Mouse (Mus musculus) CD4-positive helper T cell, adult 2 months (primary cell): ENCODE data around the gene Hes1.
"Not testable (repeated sequence)": the region's sequence is repeated elsewhere in the genome, so short reads cannot be mapped to it uniquely, and the experiment has no call there.

Source experiments
- DNase-seq: peaks from one replicate; pipeline ENCODE4 v3.0.0-alpha.2; 2012; ENCODE audit warnings: low read depth, missing footprints, low spot score

Gene Hes1

DNA sequence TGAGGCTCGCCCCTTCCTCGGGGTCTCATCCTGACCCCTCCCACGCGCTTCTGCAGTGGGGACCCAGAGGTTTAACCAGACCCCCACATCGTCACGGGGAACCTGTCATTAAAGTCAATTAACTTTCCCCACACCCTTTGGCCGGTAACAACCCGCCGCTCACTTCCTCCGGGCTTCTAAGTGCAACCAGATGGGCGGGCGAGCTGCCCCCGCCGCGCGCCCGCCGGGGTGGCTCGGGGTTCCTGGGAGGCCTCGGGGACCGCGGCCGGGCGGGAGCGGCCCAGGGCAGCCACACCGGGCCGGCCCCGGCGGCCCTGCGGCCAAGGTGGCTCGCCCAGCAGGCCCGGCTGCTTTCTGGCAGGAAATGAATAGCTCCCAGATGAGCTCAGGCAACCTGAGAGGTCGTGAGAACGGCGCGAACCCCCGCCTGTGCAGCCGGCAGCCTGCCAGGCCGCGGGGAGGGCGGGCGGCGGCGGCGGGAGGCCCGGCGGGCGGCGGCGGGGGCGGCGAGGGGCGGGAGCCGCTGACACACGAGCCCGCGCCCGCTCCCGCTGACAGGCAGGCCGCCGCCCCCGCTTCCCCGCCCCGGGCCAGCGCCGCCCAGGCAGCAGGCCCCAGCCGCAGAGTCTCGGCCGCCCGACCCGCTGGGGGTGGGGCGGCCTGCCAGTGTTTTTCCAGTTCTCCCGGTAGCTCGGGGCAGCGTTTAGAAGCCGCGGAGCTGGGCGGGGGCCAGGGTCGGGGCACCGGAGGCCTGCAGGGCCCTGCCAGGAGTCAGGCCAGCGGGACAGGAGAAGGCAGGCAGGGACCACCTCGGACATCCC is 6.0 kb downstream of the Hes1 start:
- peak; percentile 50 for DNase-seq

DNA sequence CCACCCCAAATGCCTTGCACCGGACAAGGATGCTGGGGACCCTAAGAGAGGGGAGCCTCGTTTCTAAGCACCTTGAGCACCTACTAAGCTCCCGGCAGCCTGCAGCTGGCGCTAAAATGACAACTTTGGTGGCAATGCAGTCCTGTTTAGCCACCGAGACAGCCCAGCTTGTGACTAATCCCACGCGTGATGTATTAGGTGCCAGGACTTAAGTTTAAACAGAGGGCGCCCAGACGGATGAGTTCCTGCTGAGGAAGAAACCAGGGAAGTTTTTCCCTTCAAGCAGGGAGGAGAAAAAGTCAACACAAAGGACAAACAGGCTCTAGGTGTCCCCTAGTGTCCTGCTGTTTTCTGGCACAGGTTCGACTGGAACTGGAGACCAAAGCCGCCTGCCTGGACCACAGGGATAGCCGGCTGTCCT is 6.6 kb downstream of the Hes1 start:
- DNase-seq: no peak

DNA sequence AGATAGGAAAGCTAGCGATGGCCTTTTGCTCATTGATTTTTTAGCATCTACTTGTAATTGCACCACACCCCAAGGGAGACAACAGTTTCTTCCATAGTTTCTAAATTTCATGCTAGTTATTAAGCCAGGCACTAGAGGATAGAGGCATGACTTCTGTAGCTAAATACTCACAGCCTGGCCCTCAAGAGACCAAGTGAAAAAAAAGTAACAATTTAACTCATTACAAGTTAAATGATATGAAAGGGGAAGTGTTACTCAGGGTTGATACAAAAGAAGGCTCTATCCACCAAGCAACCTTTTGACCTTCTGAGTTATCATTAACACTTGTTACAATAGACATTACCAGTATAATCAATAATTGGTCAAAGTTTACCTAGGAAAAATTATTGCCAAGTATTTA is 9.1 kb downstream of the Hes1 start:
- no peak for DNase-seq

DNA sequence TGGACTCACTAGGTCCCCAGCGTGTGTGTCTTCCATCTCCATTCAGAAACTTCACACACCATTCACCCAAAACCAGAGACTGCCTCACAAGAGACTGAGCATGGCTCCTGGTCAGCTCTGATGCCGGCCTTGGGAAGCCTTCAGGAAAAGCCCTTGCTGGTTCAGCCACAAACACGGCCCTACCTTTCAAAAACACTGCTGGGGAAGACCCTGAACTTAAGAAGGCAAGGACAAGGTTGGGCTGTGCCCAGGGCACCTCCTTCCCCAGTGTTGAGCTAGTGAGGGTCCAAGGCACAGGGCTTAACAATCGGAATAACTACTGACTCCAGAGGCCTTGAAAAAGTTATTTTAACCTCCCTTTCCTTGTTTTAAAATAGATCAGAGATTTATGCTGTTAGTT is 17.3 kb downstream of the Hes1 start:
- no peak for DNase-seq

DNA sequence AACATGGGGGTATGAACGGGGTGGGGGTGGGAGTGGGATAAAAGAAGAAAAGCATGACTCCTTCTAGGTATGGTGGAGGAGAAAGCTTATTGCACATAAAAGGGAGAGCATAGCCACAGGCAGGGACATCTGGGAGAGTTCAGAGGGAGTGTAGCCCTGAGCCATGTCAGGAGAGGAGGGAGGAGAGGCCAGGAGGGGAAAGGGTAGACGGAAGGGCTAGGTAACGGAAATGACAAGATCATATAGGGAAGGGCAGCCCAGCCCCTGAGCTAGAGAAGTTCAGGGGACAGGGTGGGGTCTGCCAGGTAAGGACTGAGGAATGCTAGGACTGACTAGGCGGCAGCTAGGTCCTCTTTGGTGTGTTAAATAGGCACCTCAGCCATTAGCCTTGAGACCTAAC is 17.8 kb downstream of the Hes1 start:
- DNase-seq: no peak

DNA sequence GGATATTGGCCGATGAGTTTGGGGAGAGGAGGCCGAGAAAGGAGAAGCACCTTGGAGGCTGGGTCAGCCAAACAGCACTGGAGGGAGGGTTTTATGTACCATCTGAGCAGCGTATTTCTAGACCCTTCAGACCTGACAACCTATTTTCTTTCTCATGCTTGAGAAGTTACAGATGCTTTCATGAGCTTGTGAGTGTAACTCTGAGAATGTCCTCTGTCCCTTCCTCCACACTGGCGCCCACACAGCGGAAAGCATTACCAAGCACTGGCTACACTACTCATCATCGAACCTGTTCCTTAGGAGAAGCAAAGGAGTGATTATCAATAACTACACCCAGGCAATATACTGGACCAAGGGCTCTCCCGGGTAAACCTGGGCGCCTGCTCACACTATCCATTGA is 18.8 kb downstream of the Hes1 start:
- no peak for DNase-seq

DNA sequence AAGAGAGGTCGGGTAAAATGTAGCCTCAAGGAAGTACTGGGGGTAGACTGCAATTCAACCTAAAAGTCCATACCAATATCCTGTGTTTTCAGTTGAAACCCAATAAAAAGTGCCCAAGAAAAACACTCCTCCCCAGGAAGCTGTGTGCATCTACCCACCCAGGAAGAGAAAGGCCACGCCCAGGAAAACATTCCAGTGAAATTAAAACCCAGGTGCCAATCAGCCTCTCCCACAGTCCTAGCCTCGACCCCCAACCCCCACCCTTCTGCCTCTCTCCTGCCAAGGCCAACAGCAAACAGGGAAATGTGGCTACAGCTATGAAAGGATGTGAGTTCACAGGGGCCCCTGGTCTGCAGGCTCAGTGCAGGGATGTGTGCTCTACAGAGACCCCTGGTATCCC is 19.4 kb downstream of the Hes1 start:
- DNase-seq: no peak

DNA sequence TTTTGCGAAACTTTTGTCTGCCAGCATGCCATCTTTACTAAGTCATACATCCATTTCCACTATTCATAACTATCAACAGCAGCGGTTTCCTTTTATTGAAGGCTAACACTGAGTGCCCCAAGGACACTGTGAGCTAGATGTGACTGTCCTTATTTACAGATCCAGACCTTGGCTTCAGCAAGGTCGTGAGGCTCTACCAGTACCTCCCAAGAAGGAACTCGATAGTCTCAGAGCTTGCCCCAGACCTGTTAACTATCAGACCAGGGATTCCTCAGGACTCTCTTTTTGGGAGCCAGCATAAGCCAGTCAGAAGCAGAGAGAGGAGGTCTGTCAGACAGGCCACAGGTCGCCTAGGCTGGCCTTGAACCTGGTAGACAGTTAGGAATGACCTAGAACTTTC is 24.5 kb downstream of the Hes1 start:
- DNase-seq: no peak

DNA sequence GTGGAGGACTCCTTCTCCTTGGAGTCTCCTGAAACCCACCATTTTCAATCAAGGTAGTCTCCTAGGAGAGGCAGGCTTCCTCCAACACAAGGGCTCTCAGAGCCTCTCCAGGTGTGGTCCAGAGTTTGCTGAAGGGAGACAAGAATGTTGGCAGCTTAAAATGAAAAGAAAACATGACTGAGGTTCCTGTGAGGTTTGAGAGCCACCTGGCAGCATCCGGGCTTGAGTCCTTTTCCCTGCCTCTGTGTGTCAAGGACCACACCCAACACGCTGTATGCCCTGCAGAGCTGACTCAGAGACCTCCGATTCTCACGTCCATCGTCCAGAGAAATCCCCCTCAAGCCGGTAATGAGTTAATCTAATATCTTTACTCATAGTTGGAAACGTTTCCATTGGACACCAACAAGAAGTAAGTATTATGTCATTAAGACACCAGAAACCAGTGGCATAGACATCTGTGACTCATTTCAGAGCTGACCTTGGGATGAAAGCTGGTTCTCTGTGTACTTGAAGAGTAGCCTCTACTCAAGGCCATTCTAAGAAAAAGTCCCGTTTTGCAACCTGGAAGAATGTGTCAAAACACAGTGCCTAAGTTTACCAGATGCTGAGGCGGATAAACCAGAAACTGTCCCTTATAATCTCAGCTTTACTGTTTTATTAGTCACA is 26.1 kb downstream of the Hes1 start:
- DNase-seq: no peak

DNA sequence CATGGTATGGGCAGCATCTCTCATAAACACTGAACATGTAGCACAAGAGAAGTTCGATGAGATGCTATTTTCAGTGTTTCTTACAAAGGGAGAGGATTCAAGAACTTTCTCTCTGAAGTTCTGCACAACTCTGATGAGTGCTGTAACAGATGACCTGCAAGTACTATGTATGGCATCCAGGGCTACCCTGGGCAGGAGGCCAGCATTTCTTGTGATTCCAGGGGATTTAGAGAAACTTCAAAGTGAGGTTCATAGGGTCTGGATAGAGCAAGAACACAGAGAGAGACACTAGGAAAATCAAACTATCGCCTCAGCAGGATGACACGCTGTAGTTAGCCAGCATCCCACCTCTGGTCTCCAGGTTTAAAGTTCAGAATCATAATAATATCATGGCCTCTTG is 31.9 kb downstream of the Hes1 start:
- no peak for DNase-seq

DNA sequence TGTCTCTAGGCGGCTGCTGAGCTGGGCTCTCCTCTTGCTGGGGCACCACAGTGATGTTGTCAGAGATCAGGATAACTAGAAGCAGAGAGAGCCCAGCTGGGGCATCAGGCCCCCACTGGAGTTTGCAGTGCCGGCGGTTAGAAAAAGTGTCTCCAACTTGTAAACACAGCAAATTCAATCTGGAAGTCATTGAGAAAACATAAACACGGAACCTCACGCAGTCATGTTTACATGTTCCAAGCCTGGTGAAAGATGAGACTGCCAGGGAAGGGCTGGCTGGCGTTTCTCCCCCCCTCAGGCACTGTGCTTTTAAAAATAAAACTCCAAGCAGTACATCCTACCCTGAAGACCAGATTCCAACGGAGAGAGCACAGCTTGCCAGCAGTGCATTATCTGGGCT is 32.3 kb downstream of the Hes1 start:
- no peak for DNase-seq

DNA sequence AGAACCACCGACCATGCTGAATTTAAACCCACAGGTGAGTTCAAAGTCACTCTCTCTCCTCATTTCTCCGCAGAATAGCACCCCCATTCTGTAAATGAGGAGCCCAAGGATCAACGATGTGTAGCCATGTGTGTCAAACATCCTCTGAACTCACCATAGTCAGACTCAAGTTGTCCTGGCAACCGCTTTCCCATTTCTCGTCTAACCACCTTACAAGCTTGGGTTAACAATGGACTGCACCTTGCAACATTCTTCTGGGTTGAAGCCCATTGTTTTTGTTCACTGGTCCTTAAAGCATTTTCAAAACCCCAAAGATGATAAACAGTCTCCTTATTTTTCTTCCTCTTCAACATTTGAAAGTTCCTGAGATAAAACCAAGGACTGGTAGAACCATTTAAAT is 34.9 kb downstream of the Hes1 start:
- DNase-seq: no peak

DNA sequence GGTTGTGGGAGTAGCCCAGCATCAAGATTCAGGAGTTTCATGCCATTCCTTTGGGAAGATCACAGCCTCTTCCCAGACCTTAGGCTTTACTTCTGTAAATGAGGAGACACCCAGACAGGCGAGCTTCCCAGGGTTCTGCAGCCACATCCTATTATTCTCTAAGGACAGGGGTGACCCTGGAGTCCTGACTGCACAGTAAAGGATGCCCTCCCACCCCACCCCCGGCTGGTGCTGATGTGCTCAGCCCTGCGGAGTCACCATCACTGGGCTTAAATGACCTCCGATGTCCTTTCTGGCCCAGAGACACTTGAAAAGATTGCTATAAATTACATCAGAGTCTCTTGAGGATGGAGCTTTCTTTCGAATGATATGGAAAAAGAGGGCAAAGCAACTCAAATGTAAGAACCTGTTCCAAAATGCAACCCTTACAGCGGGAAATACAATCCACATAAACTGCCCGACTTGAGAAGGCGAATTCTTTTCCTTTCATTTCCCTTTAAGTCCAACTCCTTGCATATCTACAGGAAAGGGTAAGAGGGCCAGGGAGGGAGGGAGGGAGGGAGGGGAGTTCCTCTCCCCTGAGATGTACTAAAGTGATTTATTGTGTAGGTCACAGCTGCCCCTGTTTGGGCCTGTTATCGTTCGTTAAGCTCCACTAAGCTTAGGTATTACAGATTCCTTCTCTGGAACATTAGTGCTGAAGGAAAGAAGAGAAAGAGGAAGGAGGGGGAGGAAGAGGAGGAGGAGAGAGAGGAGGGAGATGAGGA is 38.1 kb downstream of the Hes1 start:
- no peak for DNase-seq

DNA sequence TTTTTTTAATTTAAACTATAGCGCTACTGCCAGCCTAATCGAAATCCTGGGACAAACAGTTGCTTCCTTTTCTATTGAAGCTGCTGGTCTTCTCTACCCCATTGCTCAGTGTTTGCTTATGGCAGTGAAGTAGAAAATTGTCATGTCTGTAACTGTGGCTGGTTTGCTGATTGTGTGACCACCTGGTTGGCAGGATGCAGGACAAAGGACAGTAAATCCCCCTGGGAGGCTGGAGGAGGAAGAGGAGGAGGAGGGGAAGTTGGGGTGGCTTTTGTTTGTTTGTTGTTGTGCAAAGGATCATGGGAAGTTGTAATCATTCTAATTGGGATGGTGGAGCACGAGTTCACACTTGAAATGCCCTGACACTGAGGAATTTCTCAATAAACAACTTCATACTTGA is 38.8 kb downstream of the Hes1 start:
- DNase-seq: no peak

DNA sequence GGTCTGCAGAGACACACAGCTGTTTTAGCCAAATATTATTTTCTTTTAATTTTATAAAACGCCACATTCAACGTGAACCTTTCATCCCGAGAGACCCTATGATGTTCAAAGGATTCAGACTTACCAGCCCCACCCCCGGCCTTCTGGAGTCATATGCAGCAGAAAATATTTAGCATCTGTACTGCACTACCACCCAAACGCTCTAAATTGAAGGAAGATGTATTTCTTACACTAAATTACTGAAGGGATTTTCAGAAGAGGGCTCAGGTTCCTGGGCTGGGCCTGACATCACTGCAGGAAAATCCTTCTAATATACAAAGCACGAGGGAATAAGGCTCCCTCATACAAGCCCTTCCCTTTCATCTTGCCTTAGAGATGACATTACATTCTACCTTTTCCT is 39.3 kb downstream of the Hes1 start:
- no peak for DNase-seq

DNA sequence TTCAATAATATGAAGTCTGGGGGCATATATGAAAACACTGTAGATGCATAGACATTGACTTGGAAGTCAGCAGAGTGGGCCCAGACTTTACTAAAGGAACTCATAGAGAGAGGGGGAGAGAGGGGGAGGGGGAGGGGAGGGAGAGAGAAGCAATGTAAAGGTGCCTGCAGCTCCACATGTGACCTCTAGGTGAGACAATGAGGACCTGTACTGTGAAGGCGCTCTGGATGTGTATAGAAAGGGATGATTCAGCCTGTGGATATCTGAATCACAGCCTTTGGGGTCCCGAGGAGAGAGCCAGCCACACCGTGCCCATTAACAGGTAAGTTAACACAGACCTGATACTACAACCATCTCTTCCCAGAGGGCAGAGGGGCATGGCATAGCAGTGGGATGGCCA is 40.2 kb downstream of the Hes1 start:
- DNase-seq: no peak

DNA sequence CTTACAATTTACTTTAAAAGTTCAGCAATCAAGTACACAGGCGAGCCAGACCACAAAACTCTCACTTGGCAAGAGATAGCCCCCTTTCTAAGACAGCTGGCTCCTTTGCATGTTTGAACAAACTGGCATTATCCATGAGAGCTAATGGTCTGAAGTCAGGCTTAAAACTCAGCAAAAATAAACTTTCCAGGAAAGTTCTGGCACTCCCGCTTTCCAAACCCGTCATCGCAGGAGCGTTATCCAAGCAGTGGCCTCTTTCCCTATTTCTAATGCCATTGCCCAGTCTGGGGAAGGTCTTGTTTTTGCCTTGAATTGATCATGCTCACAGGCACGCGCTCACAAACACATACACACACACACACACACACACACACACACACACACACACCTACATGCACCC is 41.3 kb downstream of the Hes1 start:
- DNase-seq: no peak

DNA sequence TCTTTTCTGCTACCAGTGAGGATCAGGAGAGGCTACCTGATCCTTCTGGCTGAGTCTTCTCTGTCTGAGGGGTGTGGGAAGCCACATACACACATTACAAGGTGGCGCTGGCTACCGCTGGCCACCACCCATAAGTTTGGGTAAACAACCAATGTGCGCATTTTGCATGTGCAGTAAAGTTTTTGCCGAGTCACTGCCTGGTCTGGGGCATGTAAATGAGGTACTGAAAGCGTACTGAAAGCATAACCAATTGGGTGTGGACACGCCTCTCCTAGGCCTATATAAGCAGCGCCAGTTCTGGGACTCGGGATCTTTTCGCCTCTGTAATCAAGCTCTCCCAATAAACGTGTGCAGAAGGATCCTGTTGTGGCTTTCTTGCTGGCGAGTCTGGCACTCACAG is 44.0 kb downstream of the Hes1 start:
- DNase-seq: not testable (repeated sequence)

DNA sequence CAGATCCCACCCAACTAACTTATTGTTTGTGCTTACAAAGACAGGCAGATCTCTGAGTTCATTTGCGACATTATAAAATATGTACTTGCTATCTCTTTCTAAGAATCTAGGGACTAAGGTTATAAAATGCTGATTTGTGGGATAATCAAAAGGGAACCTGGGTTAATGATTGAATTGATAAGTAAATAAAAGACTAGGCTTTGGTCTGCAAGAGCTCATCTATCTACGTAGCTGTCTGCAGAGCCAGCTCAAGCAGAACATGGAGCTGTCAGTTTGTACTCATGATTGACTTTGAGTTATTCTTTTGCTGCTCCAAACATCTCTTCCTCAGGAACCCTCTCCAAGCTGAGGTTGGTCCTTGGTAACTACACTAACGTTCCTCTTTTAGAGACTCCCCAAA is 46.3 kb downstream of the Hes1 start:
- DNase-seq: no peak

DNA sequence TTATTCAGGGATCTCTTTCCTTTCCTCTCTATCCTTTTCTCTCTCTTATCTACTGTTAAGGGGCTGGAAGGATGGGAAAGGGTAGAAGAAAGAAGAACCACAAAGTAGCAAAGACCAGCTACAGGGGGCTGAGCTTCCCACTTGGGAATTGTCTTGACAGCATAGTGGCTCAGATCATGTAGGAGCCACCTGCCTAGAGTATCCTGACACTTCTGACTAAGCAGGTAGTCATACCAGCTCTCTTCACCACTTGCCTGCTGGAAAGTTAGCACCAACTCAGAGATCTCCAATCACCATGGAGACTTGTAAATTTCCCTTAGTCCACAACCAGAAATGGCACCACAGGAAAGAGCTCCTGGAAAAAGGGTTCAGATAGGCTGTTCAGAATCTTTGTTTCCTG is 46.9 kb downstream of the Hes1 start:
- DNase-seq: no peak

DNA sequence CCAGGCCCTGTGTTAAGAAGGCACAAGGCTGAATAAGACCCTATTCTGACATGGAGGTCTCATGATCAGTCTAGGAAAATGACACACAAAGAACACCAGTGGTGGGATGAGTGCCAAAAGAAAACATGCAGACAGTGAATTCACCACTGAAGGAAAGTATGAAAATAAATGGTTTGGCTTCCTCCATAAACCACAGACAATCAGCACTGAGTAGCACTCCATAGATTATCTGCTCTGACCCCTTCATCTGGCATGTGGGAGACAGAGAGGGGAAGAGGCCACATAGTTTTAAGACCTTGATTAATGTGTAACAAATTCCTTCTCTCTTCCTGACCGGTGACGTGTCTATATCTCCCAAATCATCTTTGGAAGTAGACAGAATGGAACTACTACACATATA is 47.4 kb downstream of the Hes1 start:
- DNase-seq: no peak

DNA sequence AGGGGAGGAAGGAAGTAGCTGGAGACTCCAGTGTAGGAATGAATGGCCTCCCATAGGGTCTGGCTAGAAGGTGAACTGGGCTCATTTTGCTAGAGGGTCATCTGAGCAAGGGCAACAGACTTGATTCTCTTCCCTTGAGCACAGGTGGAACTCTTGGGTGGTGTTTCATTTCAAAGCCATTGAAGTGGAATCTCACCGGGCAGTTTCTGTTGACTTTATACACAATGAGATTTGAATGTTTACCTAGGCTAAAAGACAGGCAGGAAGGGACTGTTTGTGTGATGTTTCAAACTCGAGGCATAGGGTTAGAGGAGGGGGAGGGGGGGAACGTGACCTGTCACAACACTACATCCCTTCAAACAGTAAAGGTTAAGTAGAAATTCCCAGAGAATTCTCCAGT is 49.0 kb downstream of the Hes1 start:
- DNase-seq: no peak

DNA sequence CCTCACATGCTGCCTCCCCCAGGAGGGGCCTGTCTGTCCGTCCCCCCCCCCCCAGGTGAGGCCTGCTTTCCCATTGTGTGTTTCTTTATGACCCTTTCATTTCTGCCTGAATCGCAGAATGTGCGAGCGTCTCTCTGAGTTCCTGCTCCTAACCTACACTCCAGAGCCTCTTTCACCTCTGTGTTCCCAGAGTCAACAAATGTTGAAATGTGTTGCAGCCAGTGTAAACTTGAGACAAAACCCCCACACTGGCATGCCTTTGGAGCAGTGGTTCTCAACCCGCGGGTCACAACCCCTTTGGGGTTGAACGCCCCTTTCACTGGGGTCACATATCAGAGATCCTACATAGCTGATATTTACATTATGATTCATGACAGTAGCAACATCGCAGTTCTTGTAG is 49.6 kb downstream of the Hes1 start:
- no peak for DNase-seq
